Mouse (Mus musculus): ENCODE data around the gene Gm21870. TPM values are rescaled to one million over a fixed set of nuclear protein-coding genes. Genes with fewer than 3 reads are reported as not detected.
"Not testable (repeated sequence)": the region's sequence is repeated elsewhere in the genome, so short reads cannot be mapped to it uniquely, and the experiment has no call there.

Gene Gm21870
- total RNA-seq (2021): not detected
- long read RNA-seq, experiment 1: 0 reads
- long read RNA-seq, experiment 2: 0 reads

DNA sequence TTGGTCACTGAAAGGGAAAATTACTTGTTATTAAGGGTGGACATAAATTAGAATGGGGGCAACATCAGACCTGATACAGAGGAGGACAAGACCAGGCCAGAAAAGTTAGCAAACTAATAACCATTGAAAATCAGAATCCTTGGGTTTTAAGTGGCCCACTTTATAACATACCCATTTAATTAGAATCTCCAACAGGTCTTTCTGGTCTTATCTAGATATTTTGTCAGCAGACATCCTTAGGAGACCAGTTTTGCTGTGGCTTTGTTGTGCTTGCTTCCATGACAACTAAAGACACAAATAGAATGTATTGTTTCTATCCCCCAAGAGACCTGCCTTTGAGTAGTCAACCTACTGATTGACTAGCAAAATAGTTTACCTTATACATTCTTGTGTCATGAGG lies at the start of gene Gm21870:
Gm21870 (minus strand) TSS at position 101 of the 400 bp plus-strand sequence.
- DNase-seq: not testable (repeated sequence)

DNA sequence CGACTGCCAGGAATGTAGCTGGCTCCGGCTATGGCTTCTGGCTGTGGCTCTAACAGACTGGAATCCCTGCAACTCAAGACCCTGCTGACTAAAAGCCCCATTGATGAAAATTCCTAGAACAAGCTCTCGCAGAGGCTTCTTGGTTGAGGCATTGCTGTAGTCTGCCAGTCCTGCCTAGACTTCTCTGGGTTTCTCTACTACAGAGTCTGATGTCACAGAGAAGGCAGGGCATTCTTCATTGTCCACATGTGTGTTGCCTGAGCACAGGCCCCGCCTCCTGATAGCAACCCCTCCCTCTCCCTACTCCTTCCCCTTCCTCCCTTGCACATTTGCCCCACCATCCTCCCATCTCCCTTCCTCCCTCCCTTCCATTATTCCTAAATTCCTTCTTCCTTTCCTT lies 30.2 kb downstream of the Gm21870 start, which contains the start of gene Btbd35f6:
Btbd35f6 (minus strand) TSS at position 101 of the 400 bp plus-strand sequence.
- DNase-seq: not testable (repeated sequence)

Other genes starting within 250 kb of the Gm21870 start
- gene Btbd35f6, start 30.3 kb downstream of the Gm21870 start, total RNA-seq (2021): not detected
- not detected for gene Btbd35f9, start 174.7 kb upstream of the Gm21870 start, total RNA-seq (2021)